Mouse (Mus musculus): ENCODE measurements around the gene Adgrg5. TPM values are rescaled to one million over a fixed set of nuclear protein-coding genes. Genes with fewer than 3 reads are reported as not detected.

Adgrg5 gene
- polyA plus RNA-seq (2015; fragmentation: Nextera tagmentation; extraction: Ambion mirVana): 0.71 and 1.4 TPM in 2 replicates

GRCm38 (mm10) chr8:94923405-94923804, at the start of gene Adgrg5:
Gene Adgrg5, plus strand, starts transcription at chr8:94923694.
- Histone ChIP-seq H3K27ac (ENCODE audit: low read length) (no peak within 1 kb of the TSS), H3K4me2 (ENCODE audit: low read depth, low read length) (no peak within 1 kb of the TSS), H3K27me3 (ENCODE audit: control insufficient read depth, insufficient read depth, low read length) (no peaks in the 10 kb centered on the region), H3K9me3 (replicated peaks; ENCODE audit: control insufficient read depth, low read length) (no peaks in the 10 kb centered on the region), H3K4me1 (ENCODE audit: control insufficient read depth, insufficient read depth, low read length) (peaks cover 14% of the 10 kb centered on the region), H3K9ac (ENCODE audit: low read length) (no peak within 1 kb of the TSS), H3K4me3 (ENCODE audit: low read length) (no peak within 1 kb of the TSS), H3K36me3 (ENCODE audit: control insufficient read depth, insufficient read depth) (no peaks in the 10 kb centered on the region)
- WGBS: 49% methylated on average over 7 of the region's 8 CpGs
- ATAC-seq (replicated peaks; ENCODE audit: extremely low read depth, insufficient read depth, low FRiP score): no peak

DNA sequence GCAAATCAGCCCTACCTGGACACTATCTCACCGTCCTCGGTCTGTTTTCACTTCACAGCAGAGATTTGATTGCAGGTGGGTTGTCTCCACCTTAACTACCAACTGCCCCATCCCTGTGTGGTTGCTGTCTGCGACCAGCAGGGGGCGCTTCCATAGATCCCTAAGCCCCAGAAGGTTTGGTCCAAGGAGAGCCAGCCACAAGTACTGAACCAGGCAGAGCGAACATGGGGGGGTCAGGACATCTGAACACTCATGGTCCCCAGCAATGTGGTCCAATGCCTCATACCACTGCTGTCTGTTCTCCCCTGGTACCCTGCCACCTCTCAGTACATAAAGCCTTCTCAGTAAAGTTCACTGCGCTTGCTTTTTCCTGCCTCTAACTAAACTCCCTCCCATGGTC, 49.1 kb upstream of the Adgrg5 start:
- peak overlapping the region; percentile 24; the same call in 1 of the 2 replicates for H3K9ac ChIP-seq (ENCODE audit: low read length)
- H3K27me3 ChIP-seq (ENCODE audit: control insufficient read depth, insufficient read depth, low read length): no peaks in the 10 kb centered on the region
- no peaks in the 10 kb centered on the region for H3K9me3 ChIP-seq (replicated peaks; ENCODE audit: control insufficient read depth, low read length)
- peak overlapping the region; percentile 95 for H3K4me2 ChIP-seq (ENCODE audit: low read depth, low read length)
- no peak overlapping the region for H3K27ac ChIP-seq (ENCODE audit: low read length)
- 11% methylated on average over 6 of the region's 6 CpGs for WGBS
- H3K36me3 ChIP-seq (ENCODE audit: control insufficient read depth, insufficient read depth): no peaks in the 10 kb centered on the region
- peak overlapping the region; percentile 67 for H3K4me3 ChIP-seq (ENCODE audit: low read length)
- no peak for ATAC-seq (replicated peaks; ENCODE audit: extremely low read depth, insufficient read depth, low FRiP score)
- peaks cover 46% of the 10 kb centered on the region for H3K4me1 ChIP-seq (ENCODE audit: control insufficient read depth, insufficient read depth, low read length)

DNA sequence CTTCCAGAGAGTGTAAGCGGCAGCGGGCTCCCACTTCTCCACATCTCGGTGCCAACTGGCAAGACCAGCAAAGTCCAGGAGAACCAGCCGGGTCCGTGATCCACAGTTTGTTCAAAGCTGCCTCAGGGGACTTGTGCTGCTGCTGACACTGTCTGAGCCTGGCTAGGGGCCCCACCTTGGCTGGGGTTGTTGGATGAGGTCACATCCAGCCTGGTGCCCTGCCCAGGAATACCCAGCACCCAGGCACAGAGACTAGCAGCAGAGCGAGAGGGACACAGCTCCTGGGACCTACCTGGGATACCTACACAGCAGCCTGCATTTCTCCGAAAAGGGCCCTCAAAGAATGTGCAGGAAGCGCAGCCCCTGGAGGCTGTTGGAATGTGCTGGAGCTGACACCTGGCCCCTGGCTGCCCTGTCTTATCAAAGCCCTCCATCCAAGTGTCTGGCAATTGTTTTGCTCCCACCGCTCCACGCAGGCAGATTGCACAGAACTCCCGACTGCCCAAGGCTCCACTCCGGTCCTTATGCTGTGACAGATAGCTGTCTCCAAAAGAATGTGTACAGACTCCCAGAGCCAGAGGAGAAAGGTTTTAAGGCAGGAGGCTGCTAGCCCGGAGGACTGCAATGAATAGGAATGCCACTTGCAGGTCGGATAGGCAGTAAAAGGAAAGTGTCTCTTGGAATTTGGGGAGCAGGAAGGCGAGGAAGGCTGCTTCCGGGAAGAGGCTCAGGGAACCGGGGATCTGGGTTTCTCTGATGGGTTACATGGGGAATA, 48.2 kb upstream of the Adgrg5 start:
- Histone ChIP-seq H3K4me2 (ENCODE audit: low read depth, low read length) (peak overlapping the region; percentile 95), H3K36me3 (ENCODE audit: control insufficient read depth, insufficient read depth) (no peaks in the 10 kb centered on the region), H3K27ac (ENCODE audit: low read length) (peak overlapping the region; percentile 78), H3K9me3 (replicated peaks; ENCODE audit: control insufficient read depth, low read length) (no peaks in the 10 kb centered on the region), H3K4me1 (ENCODE audit: control insufficient read depth, insufficient read depth, low read length) (peaks cover 38% of the 10 kb centered on the region), H3K9ac (ENCODE audit: low read length) (peak overlapping the region; percentile 82), H3K4me3 (ENCODE audit: low read length) (peak overlapping the region; percentile 67), H3K27me3 (ENCODE audit: control insufficient read depth, insufficient read depth, low read length) (no peaks in the 10 kb centered on the region)
- ATAC-seq (replicated peaks; ENCODE audit: extremely low read depth, insufficient read depth, low FRiP score): no peak
- WGBS: 8% methylated on average over 17 of the region's 17 CpGs

DNA sequence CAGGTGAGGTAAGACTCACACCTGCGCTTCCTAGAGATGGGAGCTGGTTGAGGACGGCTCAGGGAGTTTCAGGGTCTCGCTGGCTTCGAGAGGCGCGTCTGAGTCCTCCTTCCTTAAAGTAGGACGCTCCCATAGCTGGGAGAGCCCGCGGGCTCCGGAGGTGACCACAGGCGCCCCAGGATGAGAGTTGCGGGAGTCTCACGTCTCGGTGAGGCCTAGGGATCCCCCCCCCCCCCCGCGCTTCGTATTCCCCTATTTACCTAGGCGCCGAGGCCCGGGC, 47.7 kb upstream of the Adgrg5 start:
- no peak for ATAC-seq (replicated peaks; ENCODE audit: extremely low read depth, insufficient read depth, low FRiP score)
- Histone ChIP-seq H3K4me2 (ENCODE audit: low read depth, low read length) (peak overlapping the region; percentile 95), H3K27ac (ENCODE audit: low read length) (peak overlapping the region; percentile 78), H3K9me3 (replicated peaks; ENCODE audit: control insufficient read depth, low read length) (no peaks in the 10 kb centered on the region), H3K9ac (ENCODE audit: low read length) (peak overlapping the region; percentile 82), H3K4me1 (ENCODE audit: control insufficient read depth, insufficient read depth, low read length) (peaks cover 33% of the 10 kb centered on the region), H3K36me3 (ENCODE audit: control insufficient read depth, insufficient read depth) (no peaks in the 10 kb centered on the region), H3K27me3 (ENCODE audit: control insufficient read depth, insufficient read depth, low read length) (no peaks in the 10 kb centered on the region), H3K4me3 (ENCODE audit: low read length) (peak overlapping the region; percentile 67)
- WGBS: under 1% methylated on average over 16 of the region's 20 CpGs

GRCm38 (mm10) chr8:94876197-94876730, 47.2 kb upstream of the Adgrg5 start, which contains the start of gene Dok4:
Gene Dok4, minus strand, starts transcription at chr8:94876330.
- Histone ChIP-seq H3K9me3 (replicated peaks; ENCODE audit: control insufficient read depth, low read length) (no peaks in the 10 kb centered on the region), H3K9ac (ENCODE audit: low read length) (peak within 1 kb of the TSS; percentile 82), H3K36me3 (ENCODE audit: control insufficient read depth, insufficient read depth) (no peaks in the 10 kb centered on the region), H3K4me2 (ENCODE audit: low read depth, low read length) (peak within 1 kb of the TSS; percentile 95), H3K27ac (ENCODE audit: low read length) (peak within 1 kb of the TSS; percentile 78), H3K27me3 (ENCODE audit: control insufficient read depth, insufficient read depth, low read length) (no peaks in the 10 kb centered on the region), H3K4me3 (ENCODE audit: low read length) (peak within 1 kb of the TSS; percentile 67), H3K4me1 (ENCODE audit: control insufficient read depth, insufficient read depth, low read length) (peaks cover 29% of the 10 kb centered on the region)
- 2% methylated on average over 28 of the region's 37 CpGs for WGBS
- peak; percentile 80 for ATAC-seq (replicated peaks; ENCODE audit: extremely low read depth, insufficient read depth, low FRiP score)

DNA sequence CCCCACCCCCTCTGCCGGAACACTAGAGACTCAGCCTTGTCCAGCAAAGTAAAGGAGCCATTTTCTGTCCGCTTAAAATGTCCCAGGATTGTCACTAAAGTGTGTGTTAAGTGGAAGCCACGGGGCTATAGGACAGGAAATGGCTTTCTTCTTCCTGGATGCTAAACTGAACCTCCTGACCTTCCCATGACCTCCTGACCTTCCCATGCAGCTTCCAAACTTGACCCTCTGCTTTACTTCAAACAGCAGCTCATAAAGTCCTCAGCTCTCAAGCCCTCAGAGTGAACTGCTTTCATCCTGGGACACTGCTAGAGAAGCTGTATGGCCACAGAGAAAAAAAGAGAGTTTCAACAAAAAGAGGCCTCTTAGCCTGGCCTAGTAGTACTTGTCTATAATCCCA, 46.7 kb upstream of the Adgrg5 start:
- no peak for ATAC-seq (replicated peaks; ENCODE audit: extremely low read depth, insufficient read depth, low FRiP score)
- peaks cover 25% of the 10 kb centered on the region for H3K4me1 ChIP-seq (ENCODE audit: control insufficient read depth, insufficient read depth, low read length)
- H3K4me3 ChIP-seq (ENCODE audit: low read length): no peak overlapping the region

DNA sequence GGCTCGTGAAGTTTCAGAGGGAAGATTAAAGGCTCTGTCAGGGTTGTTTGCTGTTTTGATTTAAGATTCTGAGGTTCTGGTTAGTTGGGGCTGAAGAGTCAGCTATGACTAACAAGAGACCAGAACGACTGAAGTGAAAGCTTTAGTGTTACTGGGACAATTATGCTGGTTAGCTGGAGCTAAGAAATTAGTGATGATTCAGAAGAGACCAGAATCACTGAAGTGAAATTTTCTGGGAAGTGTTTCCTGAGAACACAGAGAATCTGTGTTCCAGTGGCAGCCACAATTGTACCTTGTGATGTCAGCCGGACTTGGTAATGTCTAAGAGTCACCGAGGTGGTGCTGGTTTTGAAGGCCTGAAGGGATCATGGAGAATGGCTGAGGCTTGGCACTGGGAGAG, 42.8 kb upstream of the Adgrg5 start:
- no peak overlapping the region for H3K9ac ChIP-seq (ENCODE audit: low read length)

More for the DNA sequence above, 46.7 kb upstream of the Adgrg5 start:
- H3K4me2 ChIP-seq (ENCODE audit: low read depth, low read length): peak overlapping the region; percentile 95
- WGBS: 45% methylated on average over 3 of the region's 3 CpGs
- no peaks in the 10 kb centered on the region for H3K36me3 ChIP-seq (ENCODE audit: control insufficient read depth, insufficient read depth)
- H3K27me3 ChIP-seq (ENCODE audit: control insufficient read depth, insufficient read depth, low read length): no peaks in the 10 kb centered on the region
- H3K27ac ChIP-seq (ENCODE audit: low read length): peak overlapping the region; percentile 20; the same call in 1 of the 2 replicates
- H3K9me3 ChIP-seq (replicated peaks; ENCODE audit: control insufficient read depth, low read length): no peaks in the 10 kb centered on the region
- no peak overlapping the region for H3K9ac ChIP-seq (ENCODE audit: low read length)

DNA sequence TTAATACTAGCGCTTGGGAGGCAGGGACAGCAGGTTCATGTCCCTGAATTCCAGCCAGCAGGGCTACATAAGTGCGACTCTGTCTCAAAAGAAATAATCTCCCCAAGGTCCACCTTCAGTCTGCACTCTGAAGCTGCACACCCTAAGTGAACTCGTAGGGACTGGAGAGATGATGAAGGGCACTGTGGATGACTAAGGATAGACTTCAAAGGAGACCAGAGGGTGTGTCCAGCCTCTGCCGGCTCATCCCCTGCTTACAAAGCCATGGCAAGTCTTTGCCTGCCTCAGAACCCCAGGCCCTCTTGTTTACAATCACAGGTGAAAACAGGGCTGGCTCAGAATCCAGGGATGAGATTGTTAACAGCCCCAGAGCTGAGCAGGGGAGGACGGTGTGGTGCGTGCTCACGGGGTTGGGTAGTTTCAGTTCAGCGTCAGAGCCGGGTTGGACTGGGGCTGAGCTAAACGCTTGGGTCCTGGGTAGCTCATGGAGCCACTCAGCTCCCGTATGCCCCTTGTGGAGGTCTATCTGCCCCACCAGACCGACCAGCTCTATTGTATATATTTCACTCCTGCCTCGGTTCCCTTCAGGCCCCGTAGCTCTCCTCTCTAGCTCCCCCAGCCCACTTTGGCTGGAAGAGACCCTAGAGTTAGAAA, 35.0 kb upstream of the Adgrg5 start:
- Histone ChIP-seq H3K36me3 (ENCODE audit: control insufficient read depth, insufficient read depth) (no peaks in the 10 kb centered on the region), H3K27me3 (ENCODE audit: control insufficient read depth, insufficient read depth, low read length) (no peaks in the 10 kb centered on the region), H3K9me3 (replicated peaks; ENCODE audit: control insufficient read depth, low read length) (no peaks in the 10 kb centered on the region), H3K4me2 (ENCODE audit: low read depth, low read length) (peak overlapping the region; percentile 51), H3K9ac (ENCODE audit: low read length) (no peak overlapping the region), H3K4me1 (ENCODE audit: control insufficient read depth, insufficient read depth, low read length) (peaks cover 6% of the 10 kb centered on the region; the same call in 1 of the 2 replicates), H3K27ac (ENCODE audit: low read length) (no peak overlapping the region), H3K4me3 (ENCODE audit: low read length) (peak overlapping the region; percentile 16; the same call in 1 of the 2 replicates)
- WGBS: 26% methylated on average over 14 of the region's 14 CpGs
- ATAC-seq (replicated peaks; ENCODE audit: extremely low read depth, insufficient read depth, low FRiP score): no peak

More for the DNA sequence above, 42.8 kb upstream of the Adgrg5 start:
- no peaks in the 10 kb centered on the region for H3K27me3 ChIP-seq (ENCODE audit: control insufficient read depth, insufficient read depth, low read length)
- H3K36me3 ChIP-seq (ENCODE audit: control insufficient read depth, insufficient read depth): no peaks in the 10 kb centered on the region
- 55% methylated on average over 4 of the region's 4 CpGs for WGBS
- no peak overlapping the region for H3K27ac ChIP-seq (ENCODE audit: low read length)
- H3K4me2 ChIP-seq (ENCODE audit: low read depth, low read length): no peak overlapping the region
- no peak for ATAC-seq (replicated peaks; ENCODE audit: extremely low read depth, insufficient read depth, low FRiP score)
- no peak overlapping the region for H3K4me3 ChIP-seq (ENCODE audit: low read length)
- H3K9me3 ChIP-seq (replicated peaks; ENCODE audit: control insufficient read depth, low read length): no peaks in the 10 kb centered on the region
- peaks cover 7% of the 10 kb centered on the region for H3K4me1 ChIP-seq (ENCODE audit: control insufficient read depth, insufficient read depth, low read length)

DNA sequence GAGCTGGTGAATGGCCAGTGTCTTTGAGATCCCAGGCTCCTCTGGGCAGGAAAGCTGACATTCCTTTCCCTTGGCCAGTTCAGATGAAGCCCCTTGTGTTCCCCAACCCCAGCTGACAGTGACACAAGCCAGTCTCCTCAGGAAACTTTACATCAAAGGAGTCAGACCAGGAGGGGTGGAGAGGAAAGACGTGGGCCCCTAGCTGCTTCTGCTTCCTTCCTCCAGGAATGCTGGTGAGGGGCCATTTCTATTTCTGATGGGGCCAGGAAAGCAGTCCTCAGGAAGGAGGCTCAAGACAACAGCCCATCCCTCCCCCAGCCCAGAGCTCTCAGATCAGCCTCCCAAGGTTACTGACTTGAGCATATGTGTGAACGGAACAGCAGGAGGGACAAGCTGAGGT, 30.6 kb upstream of the Adgrg5 start:
- 24% methylated on average over 2 of the region's 2 CpGs for WGBS
- Histone ChIP-seq H3K36me3 (ENCODE audit: control insufficient read depth, insufficient read depth) (no peaks in the 10 kb centered on the region), H3K27ac (ENCODE audit: low read length) (peak overlapping the region; percentile 51), H3K4me1 (ENCODE audit: control insufficient read depth, insufficient read depth, low read length) (peaks cover 6% of the 10 kb centered on the region; the same call in 1 of the 2 replicates), H3K9me3 (replicated peaks; ENCODE audit: control insufficient read depth, low read length) (no peaks in the 10 kb centered on the region), H3K27me3 (ENCODE audit: control insufficient read depth, insufficient read depth, low read length) (no peaks in the 10 kb centered on the region), H3K4me2 (ENCODE audit: low read depth, low read length) (no peak overlapping the region), H3K9ac (ENCODE audit: low read length) (no peak overlapping the region), H3K4me3 (ENCODE audit: low read length) (no peak overlapping the region)
- peak; percentile 61 for ATAC-seq (replicated peaks; ENCODE audit: extremely low read depth, insufficient read depth, low FRiP score)

Measured in heart, embryonic 16.5 days (tissue).